Mouse (Mus musculus) layer of hippocampus, adult 6 months (tissue): ENCODE data around the gene Gnb5. TPM values are rescaled to one million over a fixed set of nuclear protein-coding genes. Genes with fewer than 3 reads are reported as not detected.

Experiments
- long read RNA-seq, 2 experiments: library from polyadenylated mRNA; unstranded; transcript quantifications; one replicate each; pipeline ENCODE4 v2.0.0; 2019 to 2020
- polyA plus RNA-seq: library from polyadenylated mRNA; unstranded; fragments of <200 nt; fragmentation: Nextera tagmentation; gene quantifications from 2 replicates; pipeline ENCODE4 v1.2.3, GENCODE M21; 2021

Gnb5 gene
- 184 and 190 TPM in 2 replicates for polyA plus RNA-seq
- long read RNA-seq, experiment 1, transcript Gnb5-206 (11 exons, 2,105 nt) = major isoform, 438 of 478 reads
- long read RNA-seq, experiment 1, partial matches to known transcripts = 19 of 478 reads
- long read RNA-seq, experiment 1, other reads (novel, unspliced or antisense) = 19 of 478 reads
- long read RNA-seq, experiment 2, transcript Gnb5-206 (11 exons, 2,105 nt) = major isoform, 1,193 of 1,262 reads
- long read RNA-seq, experiment 2, transcript Gnb5-202 (13 exons, 1,803 nt) = minor isoform, 7 of 1,262 reads
- long read RNA-seq, experiment 2, partial matches to known transcripts = 13 of 1,262 reads
- long read RNA-seq, experiment 2, other reads (novel, unspliced or antisense) = 47 of 1,262 reads

GRCm38 (mm10) chr9:75306126-75306898, at the start of gene Gnb5:
TSS of gene Gnb5 (plus strand) at chr9:75306288.

GRCm38 (mm10) chr9:75347458-75347857, 41.4 kb downstream of the Gnb5 start, which contains the start of gene Bcl2l10:
TSS of gene Bcl2l10 (plus strand) at chr9:75347758.

Other genes starting within 250 kb of the Gnb5 start
- gene Myo5a, start 235.3 kb upstream of the Gnb5 start, polyA plus RNA-seq = 21.1 and 23.0 TPM in 2 replicates
- 0.14 and 0.60 TPM in 2 replicates for gene Myo5c, start 74.3 kb upstream of the Gnb5 start, polyA plus RNA-seq
- gene Bcl2l10, start 41.5 kb downstream of the Gnb5 start, polyA plus RNA-seq = not detected in 2 replicates
- gene Mapk6, start 103.7 kb downstream of the Gnb5 start, polyA plus RNA-seq = 20.8 and 24.5 TPM in 2 replicates
- gene Leo1, start 135.2 kb downstream of the Gnb5 start, polyA plus RNA-seq = 18.7 and 19.9 TPM in 2 replicates